Mouse (Mus musculus) hematopoietic stem cell, adult 5-6 weeks (primary cell): ENCODE measurements around the gene Ufc1. TPM values are rescaled to one million over a fixed set of nuclear protein-coding genes. Genes with fewer than 3 reads are reported as not detected.
"Not testable (repeated sequence)": the region's sequence is repeated elsewhere in the genome, so short reads cannot be mapped to it uniquely, and the experiment has no call there.

ENCODE experiments used
- ATAC-seq, 2 experiments: fragments of 125-278 bp in 1 of 2; replicated peaks in 1 of 2; 2 replicates each; pipeline ENCODE4 v1.8.0; 2016 to 2017; ENCODE audit warnings: inconsistent platforms in 2 of 2, mild to moderate bottlenecking in 2 of 2, moderate number of reproducible peaks in 2 of 2, low read depth in 1 of 2, moderate TSS enrichment in 1 of 2; ENCODE audit not compliant: low FRiP score in 2 of 2, poor library complexity in 2 of 2, severe bottlenecking in 2 of 2, insufficient read depth in 1 of 2, low TSS enrichment in 1 of 2
- total RNA-seq: library from RNA; stranded (forward); fragments of 172-1452, 232-1000 nt; gene quantifications from 2 replicates; pipeline ENCODE4 v1.2.3, GENCODE M21; 2017

Ufc1 gene
- total RNA-seq: 56.5 and 92.4 TPM in 2 replicates

DNA sequence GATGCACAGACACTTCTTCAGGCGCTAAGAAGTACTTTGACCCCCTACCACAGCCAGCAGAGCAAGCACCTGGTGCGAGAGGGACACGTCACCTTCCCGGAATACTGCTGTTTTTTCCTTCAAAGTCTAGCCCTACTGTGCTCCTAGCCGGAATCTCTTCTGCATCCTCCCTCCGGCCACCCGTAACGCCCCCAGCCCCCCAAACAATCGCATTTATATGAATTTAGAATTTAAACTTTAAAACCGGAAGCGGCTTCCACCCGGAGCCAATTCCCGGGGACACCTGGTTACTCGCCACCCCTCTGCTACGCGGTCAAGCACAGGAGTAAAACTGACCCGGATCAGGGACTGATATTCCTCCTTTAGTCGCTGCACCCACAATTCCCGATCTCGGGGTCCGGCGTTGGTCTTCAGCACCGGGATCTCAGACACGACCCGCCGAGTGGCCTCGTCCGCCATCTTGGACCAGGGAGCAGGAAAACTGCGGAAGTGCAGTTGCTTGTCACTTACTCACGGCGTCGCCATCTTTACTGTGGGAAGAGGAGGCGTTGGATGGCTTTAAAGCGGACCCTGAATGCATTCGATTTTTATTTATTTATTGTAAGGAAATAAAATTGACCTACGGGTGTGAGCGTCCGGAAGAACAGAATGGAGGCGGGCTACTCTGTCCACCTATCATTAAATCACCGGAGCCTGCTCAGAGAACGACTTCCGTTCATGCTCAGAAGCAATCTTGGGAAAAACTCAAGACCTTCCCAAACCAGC, at the start of gene Ufc1:
Ufc1 (minus strand) TSS at position 727 of the 765 bp plus-strand sequence.
- ATAC-seq: peak; percentile 91 to 95

DNA sequence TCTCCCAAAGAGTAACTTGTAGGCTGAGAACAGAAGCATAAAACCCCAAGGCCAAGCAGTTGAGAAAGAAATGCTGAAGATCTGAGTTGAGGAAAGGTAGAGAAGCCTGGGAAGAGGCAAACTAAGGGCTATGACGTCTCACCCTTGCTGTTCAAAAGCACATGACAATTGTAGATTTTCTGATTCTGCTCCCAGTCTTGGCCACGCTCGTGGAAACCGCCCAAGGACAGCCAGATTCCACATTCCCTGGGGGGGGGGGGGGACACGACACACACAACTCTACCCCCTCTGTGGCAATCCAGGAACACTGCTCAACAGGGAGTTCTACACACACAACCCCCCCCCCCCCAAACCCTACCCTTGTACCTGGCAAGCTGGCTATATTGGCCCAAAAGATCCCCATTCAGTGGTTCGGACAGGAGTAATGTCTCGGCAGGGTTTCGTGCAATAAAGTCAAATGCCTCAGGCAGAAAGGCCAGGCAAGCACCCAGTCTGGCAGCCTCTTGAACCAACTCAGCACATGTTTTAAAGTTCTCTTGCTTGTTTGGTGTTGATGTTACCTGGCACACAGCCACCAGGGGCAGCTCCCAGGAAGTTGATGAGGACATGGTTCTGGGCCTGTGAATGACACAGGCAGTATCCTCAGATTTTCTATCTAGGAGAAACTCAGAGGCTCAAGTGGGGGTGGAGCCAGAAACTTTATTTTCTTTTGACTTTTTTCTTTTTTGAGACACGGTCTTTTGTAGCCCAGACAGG, 49.3 kb upstream of the Ufc1 start:
- no peak for ATAC-seq

DNA sequence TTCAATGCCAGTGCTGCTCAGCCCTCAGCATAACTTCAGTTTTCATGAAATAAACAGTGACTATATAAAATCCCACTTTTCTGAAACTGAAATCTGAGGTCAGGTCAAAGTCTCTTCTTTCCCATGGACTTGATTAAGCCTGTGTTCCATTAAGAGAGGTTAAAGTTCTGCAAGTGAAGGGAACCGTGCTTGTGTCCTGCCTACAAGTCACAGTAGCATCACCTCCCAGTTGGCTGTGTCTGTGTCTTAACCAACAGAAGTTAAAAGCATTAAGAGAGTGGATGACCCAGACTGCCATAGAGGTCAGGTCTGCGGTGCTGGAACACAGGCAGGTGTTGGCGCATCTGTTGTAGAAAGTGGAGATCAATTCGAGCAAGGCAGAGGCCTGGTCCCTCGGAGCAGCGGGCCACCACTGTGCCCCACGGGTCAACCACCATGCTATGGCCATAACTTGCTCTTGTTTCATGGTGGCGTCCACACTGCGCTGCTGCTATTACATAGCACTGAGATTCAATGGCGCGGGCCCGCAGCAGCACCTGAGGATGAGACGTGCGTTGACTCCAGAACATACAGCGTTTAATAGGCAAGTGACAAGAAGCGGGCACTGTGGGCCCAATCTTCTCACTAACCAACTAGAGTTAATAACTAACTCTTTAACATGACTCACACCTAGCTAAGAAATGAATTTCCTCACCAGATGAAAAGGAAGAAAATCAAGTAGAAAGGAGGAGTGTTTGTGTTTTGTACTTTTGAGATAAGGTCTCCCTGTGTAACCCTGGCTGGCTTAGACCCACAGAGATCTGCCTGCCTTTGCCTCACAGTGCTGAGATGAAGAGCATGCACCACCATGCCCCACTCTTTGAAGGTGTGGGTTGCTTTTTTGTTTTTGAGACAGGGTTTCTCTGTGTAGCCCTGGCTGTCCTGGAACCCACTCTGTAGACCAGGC, 47.7 kb upstream of the Ufc1 start:
- ATAC-seq: no peak

DNA sequence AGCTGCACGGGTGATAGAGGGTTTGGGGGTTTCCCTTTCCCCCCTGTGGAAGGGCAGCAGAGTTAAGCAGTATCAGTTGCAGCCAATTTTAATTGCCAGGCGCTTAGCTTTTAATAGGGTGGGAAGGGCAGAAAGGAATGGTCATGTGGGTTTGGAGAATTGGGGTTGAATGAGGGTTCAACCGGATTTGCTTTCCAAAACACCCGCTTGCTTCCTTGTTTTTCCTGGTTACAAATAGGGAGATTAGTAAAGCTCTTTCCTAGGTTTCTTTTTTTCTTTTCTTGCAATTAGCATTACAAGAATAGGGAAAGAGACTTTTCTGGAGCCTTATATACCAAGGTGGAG, 35.4 kb upstream of the Ufc1 start:
- ATAC-seq: no peak; a peak in 1 of 4 replicates

DNA sequence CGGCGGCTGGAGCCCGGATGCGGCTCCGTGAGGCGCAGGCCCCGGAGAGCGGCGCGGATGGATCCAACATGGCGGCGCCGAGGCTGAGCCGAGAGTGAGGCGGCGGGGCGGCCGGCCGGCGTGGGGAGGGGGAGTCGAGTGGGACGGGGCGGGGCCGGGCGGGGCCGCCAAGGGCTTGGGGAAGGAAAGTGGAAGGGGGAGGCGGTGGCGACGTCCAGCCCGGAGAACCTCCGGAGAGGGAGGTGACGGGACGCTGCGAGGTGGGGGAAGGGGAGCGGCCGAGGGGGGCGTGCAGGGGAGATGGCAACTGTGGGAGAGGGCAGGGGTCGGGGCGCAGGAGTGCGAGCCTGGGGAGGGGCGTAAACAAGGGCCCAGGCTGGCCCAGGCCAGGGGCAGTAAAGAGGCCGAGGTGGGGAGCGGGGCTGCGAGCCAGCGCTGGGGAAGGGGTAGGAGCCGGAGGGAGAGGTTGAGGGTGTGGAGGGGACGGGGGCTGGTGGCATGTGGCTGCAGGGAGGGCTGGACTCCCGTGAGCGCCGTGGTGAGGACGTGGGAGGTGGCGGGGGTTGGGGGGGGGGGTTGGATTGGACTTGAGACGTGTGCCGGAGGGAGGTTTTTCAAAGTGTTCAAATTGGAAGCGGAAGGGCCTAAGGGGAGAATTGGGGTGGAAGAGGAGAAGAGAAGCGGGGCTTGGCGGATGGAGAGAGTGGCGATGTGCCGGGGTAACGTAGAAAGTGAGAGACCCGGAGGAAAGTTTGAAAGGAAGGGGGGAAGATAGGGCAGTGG, 34.8 kb upstream of the Ufc1 start:
- peak; percentile 37 to 59 for ATAC-seq

DNA sequence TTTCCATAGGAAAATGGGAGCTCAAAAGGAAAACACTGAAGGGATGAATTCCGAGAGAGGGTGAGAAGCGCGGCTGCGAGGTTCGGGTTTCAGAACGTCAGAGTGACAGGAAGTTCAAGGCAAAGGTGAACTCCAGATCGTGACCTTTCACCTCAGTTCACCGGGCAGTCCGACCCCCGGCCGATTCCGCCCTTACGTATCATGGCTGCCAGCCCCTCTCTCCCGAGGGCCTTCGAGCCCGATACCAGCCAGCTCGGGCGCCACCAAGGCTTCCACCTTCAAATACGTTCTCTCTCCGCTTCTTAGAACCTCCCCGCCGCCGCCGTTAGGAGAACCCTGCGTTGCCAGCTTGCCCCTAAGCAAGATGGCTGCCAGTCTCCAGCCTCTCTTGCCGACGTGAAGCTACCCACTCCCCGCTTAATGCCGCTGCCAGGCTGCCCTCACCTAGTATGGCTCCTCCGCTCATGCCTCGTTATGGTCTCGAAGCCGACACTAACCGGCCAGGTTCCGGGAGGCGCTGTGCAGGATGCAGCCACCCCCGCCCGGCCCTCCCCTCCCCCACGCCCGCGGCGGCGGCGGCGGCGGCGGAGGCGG, 34.1 kb upstream of the Ufc1 start, which contains the start of gene Dedd:
Dedd (plus strand) TSS at position 307 of the 594 bp plus-strand sequence.
- peak; percentile 95 for ATAC-seq

DNA sequence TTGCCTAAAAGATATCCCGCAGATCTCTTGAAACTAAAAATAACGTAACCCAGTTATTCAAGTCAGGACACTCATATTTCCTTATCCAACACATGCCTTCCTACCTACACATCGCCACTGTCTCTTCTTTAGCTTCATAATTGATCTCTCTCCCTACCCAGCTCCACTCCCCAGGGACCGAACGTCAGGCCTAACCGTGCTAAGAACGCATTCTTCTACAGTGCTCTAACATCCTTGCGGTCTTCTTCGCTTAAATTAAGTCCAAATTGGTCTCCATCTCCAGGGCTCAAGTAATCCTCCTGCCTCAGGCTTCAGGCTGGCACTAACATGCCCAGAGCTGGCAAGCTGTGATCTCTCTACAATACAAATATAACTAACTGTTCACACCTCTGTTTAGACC, 33.4 kb upstream of the Ufc1 start:
- ATAC-seq: no peak

DNA sequence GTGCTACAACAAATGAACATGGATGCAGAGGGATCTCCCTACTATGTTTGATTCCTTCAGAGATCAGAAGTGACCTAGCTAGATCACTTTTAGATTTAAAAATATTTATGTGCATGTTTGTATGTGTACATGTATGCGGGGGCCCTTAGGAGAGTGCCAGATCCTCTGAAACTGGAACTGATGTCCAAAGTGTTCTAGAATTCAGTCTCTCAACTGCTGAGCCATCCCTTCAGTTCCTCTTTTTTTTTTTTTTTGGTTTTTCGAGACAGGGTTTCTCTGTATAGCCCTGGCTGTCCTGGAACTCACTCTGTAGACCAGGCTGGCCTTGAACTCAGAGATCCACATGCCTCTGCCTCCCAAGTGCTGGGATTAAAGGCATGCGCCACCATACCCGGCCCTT, 31.8 kb upstream of the Ufc1 start:
- not testable (repeated sequence) for ATAC-seq

DNA sequence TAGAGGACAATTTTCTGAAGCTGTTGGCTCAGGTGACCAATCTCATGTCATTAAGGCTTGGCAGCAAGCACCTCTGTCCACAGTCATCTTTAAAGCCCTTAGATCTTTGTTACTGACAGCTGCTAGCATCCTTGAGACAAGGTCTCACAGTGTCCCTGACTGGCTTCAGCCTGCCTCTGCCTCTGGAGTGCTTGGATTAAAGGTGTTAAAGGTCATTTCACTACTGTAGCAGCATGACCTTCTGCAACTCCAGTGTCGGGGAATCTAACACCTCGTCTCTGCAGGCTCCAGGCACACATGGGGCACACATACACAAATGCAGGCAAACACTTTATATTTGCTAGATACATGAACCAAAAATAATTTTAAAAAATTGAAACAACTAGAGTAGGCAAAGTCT, 30.7 kb upstream of the Ufc1 start:
- no peak for ATAC-seq

DNA sequence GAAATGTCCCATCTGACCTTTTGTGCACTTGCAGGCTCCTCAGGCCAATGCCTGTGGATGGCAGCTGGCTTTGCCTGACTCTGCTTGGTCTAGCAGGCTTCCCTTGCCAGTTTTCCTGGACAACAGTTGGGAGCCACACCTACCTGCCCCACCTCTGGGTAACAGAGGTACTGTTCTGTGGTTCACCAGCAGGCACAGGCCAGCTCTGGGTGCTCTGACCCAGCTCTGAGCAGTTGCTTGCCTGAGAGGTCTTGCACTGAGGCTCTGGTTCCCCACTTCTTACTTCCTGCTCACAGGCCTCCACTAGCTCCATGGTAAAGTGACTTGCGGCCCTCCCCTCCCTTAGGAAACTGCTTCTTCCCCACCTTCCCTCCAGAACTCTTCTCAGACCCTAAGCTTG, 27.2 kb upstream of the Ufc1 start:
- ATAC-seq: 0 out of 4 replicates have a peak, but pooled peaks of 1 of the 2 experiments have one; percentile 32

DNA sequence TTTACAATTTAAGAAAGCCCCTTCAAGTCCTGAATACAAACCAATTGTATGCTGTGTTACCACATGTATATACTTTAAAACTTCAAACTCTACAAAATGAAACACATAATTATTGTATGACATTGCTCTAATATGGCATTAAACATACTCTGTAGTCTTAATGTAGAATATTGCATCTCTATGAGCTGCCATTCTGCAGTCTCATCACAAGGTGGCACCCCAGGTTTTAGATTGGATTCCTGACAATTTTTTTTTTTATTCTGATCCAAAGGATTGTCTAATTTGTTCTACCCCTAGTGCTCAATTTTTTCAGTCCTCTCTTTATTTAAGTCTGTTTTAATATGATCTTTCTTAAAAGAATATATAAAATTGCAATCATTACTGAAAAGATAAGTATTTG, 26.6 kb upstream of the Ufc1 start:
- peak in 1 of 2 experiments; percentile 56; a peak in 1 of 4 replicates for ATAC-seq

DNA sequence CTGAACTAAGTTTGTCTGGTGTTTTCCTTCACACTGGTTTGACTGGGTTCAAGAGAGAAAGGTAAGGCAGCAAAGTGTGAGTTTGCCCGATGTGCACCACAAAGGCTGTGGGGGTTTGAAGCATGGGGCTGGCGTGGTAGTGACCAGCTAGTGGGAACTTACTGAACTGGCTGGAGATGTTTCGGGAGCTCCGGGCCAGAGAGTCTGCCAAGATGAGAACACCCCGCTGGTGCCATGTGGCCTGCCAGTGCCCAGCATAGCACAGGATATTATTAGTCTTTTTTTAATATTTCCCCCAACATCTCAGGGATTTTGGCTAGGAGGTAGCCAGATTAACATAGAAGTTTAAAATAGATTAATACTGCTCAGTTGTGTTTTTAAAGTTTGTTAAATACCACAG, 25.3 kb upstream of the Ufc1 start:
- ATAC-seq: no peak

DNA sequence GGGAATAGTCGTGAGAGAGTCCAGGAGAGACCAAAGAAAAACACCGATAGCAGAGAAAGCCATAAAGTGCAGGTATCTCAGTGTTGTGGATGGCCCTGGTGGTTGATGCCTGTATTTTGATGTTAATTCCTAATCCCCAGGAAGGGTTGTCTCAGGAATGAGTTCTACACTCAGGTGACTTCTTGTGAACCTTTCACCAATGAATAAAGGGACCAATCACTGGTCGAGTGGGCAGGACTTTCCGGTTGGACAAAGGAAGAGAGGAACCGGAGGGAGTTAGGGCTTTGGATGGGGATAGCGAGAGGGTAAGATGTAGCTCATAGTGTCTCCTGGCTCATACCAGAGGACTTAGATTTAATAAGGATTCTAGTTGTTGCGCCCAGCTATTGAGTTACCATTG, 24.9 kb upstream of the Ufc1 start:
- no peak for ATAC-seq

DNA sequence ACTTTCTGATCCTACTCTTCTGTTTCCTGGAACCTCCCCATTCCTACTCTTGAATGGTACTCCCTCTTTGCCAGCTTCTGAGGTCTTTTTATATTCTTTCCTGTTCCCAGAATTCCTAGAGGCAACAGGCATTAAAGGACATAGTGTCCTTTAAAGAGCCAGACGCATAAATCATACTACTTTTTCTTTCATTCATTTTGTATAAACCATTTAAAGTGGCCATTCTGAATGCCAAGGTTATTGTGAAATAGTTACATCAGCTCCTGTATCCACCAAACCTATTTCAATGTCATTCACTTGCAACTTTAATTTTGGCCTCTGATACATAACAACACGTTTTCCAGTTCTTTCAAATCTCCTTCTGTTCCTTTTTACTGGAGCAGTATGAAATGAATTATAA, 14.5 kb upstream of the Ufc1 start:
- no peak for ATAC-seq

DNA sequence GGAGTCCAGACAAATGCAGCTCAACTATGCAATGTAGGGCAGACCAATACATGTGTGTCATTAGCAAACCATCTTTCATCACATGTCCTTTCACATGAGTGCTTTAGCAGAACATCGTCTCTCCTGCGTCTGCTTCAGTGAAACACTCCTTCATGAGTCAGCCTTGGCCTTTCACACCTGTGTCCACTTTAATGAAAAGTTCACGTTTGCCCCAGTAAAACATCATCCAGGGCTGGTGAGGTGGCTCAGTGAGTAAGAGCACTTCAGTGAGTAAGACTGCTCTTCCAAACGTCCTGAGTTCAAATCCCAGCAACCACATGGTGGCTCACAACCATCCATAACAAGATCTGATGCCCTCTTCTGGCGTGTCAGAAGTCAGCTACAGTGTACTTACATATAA, 11.3 kb upstream of the Ufc1 start:
- ATAC-seq: not testable (repeated sequence)

DNA sequence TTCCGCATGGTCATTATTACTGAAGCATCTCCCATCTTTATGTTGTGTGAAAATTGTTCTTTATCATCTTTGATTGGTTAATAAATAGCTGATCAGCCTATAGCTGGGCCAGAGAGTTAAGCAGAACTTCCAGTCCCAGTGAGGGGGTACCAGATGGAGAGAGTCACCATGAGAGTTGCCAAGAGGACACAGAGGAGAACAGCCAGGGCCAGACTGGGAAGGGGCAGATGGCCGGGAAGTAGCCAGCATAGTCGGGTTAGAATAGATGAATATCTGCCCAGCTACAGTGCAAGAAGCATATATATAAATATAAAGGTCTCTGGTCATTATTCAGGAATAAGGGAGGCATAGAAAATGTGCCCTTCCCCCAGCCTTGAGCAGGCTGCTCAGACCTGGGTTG, 3.4 kb upstream of the Ufc1 start:
- ATAC-seq: no peak

DNA sequence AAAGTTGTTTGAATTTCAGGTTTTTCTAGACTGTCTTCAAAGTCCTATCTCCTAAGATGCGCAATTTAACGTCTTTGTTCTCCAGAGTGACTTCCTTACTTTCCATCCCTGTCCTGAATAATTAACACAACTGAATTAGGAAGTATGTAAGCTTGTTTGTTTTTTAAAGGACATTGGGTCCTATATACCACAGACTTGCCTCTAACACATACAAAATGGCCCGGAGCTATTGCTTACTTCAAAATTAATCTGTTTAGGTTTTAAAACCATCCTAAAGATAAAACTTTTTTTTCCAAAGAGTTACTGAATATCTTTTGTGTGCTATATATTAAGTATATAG, 209 bp upstream of the Ufc1 start:
- no peak for ATAC-seq
